Comparison of ENCODE assay signal across 8 mouse cellular contexts in the genomic region with DNA sequence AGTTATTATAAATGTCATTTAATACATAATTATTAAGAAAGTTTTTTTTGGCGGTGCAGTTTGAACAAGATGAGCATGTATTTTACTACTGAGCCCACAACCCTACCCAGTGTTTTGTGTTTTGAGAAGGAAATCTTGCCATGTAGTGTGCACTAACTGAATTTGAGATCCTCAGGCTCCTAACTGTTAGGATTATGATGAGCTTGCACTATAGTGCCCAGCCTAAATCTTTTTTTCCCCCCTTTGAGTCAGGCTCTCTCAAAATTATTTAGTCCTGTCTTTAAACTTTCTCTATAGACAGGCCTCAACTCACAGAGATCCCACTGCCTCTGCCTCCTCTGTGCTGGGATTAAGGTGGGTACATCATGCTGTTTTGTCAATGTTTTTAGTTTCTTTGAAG. TPM values are rescaled to one million over a fixed set of nuclear protein-coding genes. Genes with fewer than 3 reads are reported as not detected.
DNase-seq lines count a peak whose midpoint lies in the region; ATAC-seq and TF ChIP-seq lines count a peak whose summit lies in the region.

No protein-coding gene starts in this region.

- no peak for TF ChIP-seq POLR2A in kidney, adult 2 months (IDR thresholded peaks at IDR 0.05; ENCODE audit: low read depth, low read length)
- no peak for TF ChIP-seq POLR2A in cortical plate, adult 2 months (IDR thresholded peaks at IDR 0.05; ENCODE audit: extremely low read depth, insufficient read depth, low read length)

- H3K27me3 ChIP-seq in kidney, embryonic 16.5 days (ENCODE audit: insufficient read depth, low read length): no peaks in the 10 kb centered on the region
- H3K27me3 ChIP-seq in kidney, adult 2 months (replicated peaks; ENCODE audit: control insufficient read depth, insufficient read depth, low read length): no peaks in the 10 kb centered on the region
- no peaks in the 10 kb centered on the region for H3K27me3 ChIP-seq in forebrain, postnatal 0 days (ENCODE audit: insufficient read depth, low read length)
- H3K27me3 ChIP-seq in liver, embryonic 13.5 days: no peaks in the 10 kb centered on the region

- no peak for DNase-seq in kidney, adult 2 months
- DNase-seq in forebrain, postnatal 0 days: no peak
- no peak for DNase-seq in liver, embryonic 13.5 days
- DNase-seq in c-Kit-positive CD71-positive TER-119-positive erythroid progenitor cells, embryonic 14.5 days (ENCODE audit: low spot score): no peak
- no peak for DNase-seq in kidney, adult 9 months
- no peak for DNase-seq in Muller cell, postnatal 12 days (ENCODE audit: inconsistent ontology term)

- no peaks in the 10 kb centered on the region for H3K36me3 ChIP-seq in kidney, embryonic 16.5 days (ENCODE audit: insufficient read depth, low read length)
- no peaks in the 10 kb centered on the region for H3K36me3 ChIP-seq in kidney, adult 2 months (ENCODE audit: control insufficient read depth, insufficient read depth, low read length)
- no peaks in the 10 kb centered on the region for H3K36me3 ChIP-seq in forebrain, postnatal 0 days (ENCODE audit: insufficient read depth)
- H3K36me3 ChIP-seq in liver, embryonic 13.5 days: no peaks in the 10 kb centered on the region

- no peak for ATAC-seq in kidney, embryonic 16.5 days (ENCODE audit: low FRiP score, low TSS enrichment)
- ATAC-seq in forebrain, postnatal 0 days: no peak
- no peak for ATAC-seq in liver, embryonic 13.5 days (ENCODE audit: low read depth)

- H3K27ac ChIP-seq in kidney, embryonic 16.5 days (ENCODE audit: low read length): no peak overlapping the region
- H3K27ac ChIP-seq in kidney, adult 2 months (ENCODE audit: insufficient read depth, low read depth, low read length): no peak overlapping the region
- H3K27ac ChIP-seq in cortical plate, adult 2 months (ENCODE audit: insufficient read depth, low read length): no peak overlapping the region
- H3K27ac ChIP-seq in forebrain, postnatal 0 days (ENCODE audit: low read depth, low read length): no peak overlapping the region
- H3K27ac ChIP-seq in liver, embryonic 13.5 days: no peak overlapping the region; the same call in 1 of the 2 replicates

- H3K9me3 ChIP-seq in kidney, embryonic 16.5 days (ENCODE audit: low read length): no peaks in the 10 kb centered on the region
- no peaks in the 10 kb centered on the region for H3K9me3 ChIP-seq in forebrain, postnatal 0 days (ENCODE audit: low read length)
- no peaks in the 10 kb centered on the region for H3K9me3 ChIP-seq in liver, embryonic 13.5 days (replicated peaks)

- 98% methylated on average over 1 of the region's 1 CpGs for WGBS in kidney, embryonic 16.5 days
- WGBS in kidney, adult 2 months: 91% methylated on average over 1 of the region's 1 CpGs
- WGBS in forebrain, postnatal 0 days: 94% methylated on average over 1 of the region's 1 CpGs
- WGBS in liver, embryonic 13.5 days (ENCODE audit: insufficient replicate concordance): 86% methylated on average over 1 of the region's 1 CpGs

- peak overlapping the region; percentile 58 for H3K4me2 ChIP-seq in kidney, embryonic 16.5 days (replicated peaks; ENCODE audit: low read depth, low read length)
- peak overlapping the region; percentile 19 for H3K4me2 ChIP-seq in forebrain, postnatal 0 days (ENCODE audit: low read depth)
- peak overlapping the region; percentile 91 for H3K4me2 ChIP-seq in liver, embryonic 13.5 days

- peak overlapping the region; percentile 1; the same call in 1 of the 2 replicates for H3K4me3 ChIP-seq in kidney, embryonic 16.5 days (ENCODE audit: low read length)
- no peak overlapping the region for H3K4me3 ChIP-seq in kidney, adult 2 months (ENCODE audit: insufficient read depth, low read depth, low read length)
- H3K4me3 ChIP-seq in cortical plate, adult 2 months (ENCODE audit: insufficient read depth, low read length): peak overlapping the region; percentile 85; the same call in 1 of the 2 replicates
- no peak overlapping the region for H3K4me3 ChIP-seq in forebrain, postnatal 0 days (ENCODE audit: low read depth, low read length)
- peak overlapping the region; percentile 81; the same call in 1 of the 2 replicates for H3K4me3 ChIP-seq in liver, embryonic 13.5 days (replicated peaks)

- H3K9ac ChIP-seq in kidney, embryonic 16.5 days (replicated peaks; ENCODE audit: low read length): no peak overlapping the region
- no peak overlapping the region for H3K9ac ChIP-seq in forebrain, postnatal 0 days
- H3K9ac ChIP-seq in liver, embryonic 13.5 days: peak overlapping the region; percentile 36

- no peak for TF ChIP-seq CTCF in kidney, adult 2 months (conservative IDR thresholded peaks at IDR 0.05; ENCODE audit: insufficient read depth, insufficient read length, low read depth, low read length)
- no peak for TF ChIP-seq CTCF in cortical plate, adult 2 months (IDR thresholded peaks at IDR 0.05; ENCODE audit: extremely low read depth, insufficient read depth, low read length)
- no peak for TF ChIP-seq CTCF in forebrain, postnatal 0 days (IDR thresholded peaks at IDR 0.05; ENCODE audit: low read depth)

- peaks cover 14% of the 10 kb centered on the region for H3K4me1 ChIP-seq in kidney, embryonic 16.5 days (ENCODE audit: insufficient read depth, low read length)
- H3K4me1 ChIP-seq in kidney, adult 2 months (ENCODE audit: control insufficient read depth, insufficient read depth, low read length): 0 out of 2 replicates have a peak, but pooled peaks cover 3% of the 10 kb centered on the region
- peaks cover 1% of the 10 kb centered on the region; the same call in 1 of the 2 replicates for H3K4me1 ChIP-seq in cortical plate, adult 2 months (ENCODE audit: control insufficient read depth, insufficient read depth, low read length)
- H3K4me1 ChIP-seq in forebrain, postnatal 0 days (ENCODE audit: insufficient read depth): peaks cover 6% of the 10 kb centered on the region; the same call in 1 of the 2 replicates
- H3K4me1 ChIP-seq in liver, embryonic 13.5 days (replicated peaks): peaks cover 49% of the 10 kb centered on the region

RNA-seq across cellular contexts. Expression of a gene that starts 1.4 kb away (rescaled TPM):
- polyA plus RNA-seq in kidney, embryonic 16.5 days (2015; fragmentation: Nextera tagmentation; extraction: Ambion mirVana): 117 and 120 TPM in 2 replicates
- 57.2 and 70.7 TPM in 2 replicates for polyA plus RNA-seq in kidney, adult 2 months (2012; rRNA removed)
- 108 TPM in 2 replicates for polyA plus RNA-seq in cortical plate, adult 2 months (2012; rRNA removed)
- 54.5 and 63.7 TPM in 2 replicates for total RNA-seq in forebrain, postnatal 0 days (2014; rRNA removed)
- polyA plus RNA-seq in forebrain, postnatal 0 days (2015; fragmentation: Nextera tagmentation; extraction: Ambion mirVana): 88.7 and 92.5 TPM in 2 replicates
- polyA plus RNA-seq in liver, embryonic 13.5 days (2015; fragmentation: Nextera tagmentation; extraction: Ambion mirVana): 38.9 and 40.1 TPM in 2 replicates

RNA-seq across cellular contexts. Expression of a gene that starts 8.4 kb away (rescaled TPM):
- 96.7 and 100 TPM in 2 replicates for polyA plus RNA-seq in kidney, embryonic 16.5 days (2015; fragmentation: Nextera tagmentation; extraction: Ambion mirVana)
- 5.7 and 6.6 TPM in 2 replicates for polyA plus RNA-seq in kidney, adult 2 months (2012; rRNA removed)
- 25.5 and 25.7 TPM in 2 replicates for polyA plus RNA-seq in cortical plate, adult 2 months (2012; rRNA removed)
- total RNA-seq in forebrain, postnatal 0 days (2014; rRNA removed): 45.7 and 46.1 TPM in 2 replicates
- 42.9 and 44.3 TPM in 2 replicates for polyA plus RNA-seq in forebrain, postnatal 0 days (2015; fragmentation: Nextera tagmentation; extraction: Ambion mirVana)
- polyA plus RNA-seq in liver, embryonic 13.5 days (2015; fragmentation: Nextera tagmentation; extraction: Ambion mirVana): 48.0 and 48.2 TPM in 2 replicates

RNA-seq across cellular contexts. Expression of a gene that starts 47.9 kb away (rescaled TPM):
- polyA plus RNA-seq in kidney, embryonic 16.5 days (2015; fragmentation: Nextera tagmentation; extraction: Ambion mirVana): 21.4 and 24.0 TPM in 2 replicates
- 43.1 and 54.5 TPM in 2 replicates for polyA plus RNA-seq in kidney, adult 2 months (2012; rRNA removed)
- polyA plus RNA-seq in cortical plate, adult 2 months (2012; rRNA removed): 103 and 104 TPM in 2 replicates
- 24.9 and 25.2 TPM in 2 replicates for total RNA-seq in forebrain, postnatal 0 days (2014; rRNA removed)
- 23.5 and 29.3 TPM in 2 replicates for polyA plus RNA-seq in forebrain, postnatal 0 days (2015; fragmentation: Nextera tagmentation; extraction: Ambion mirVana)
- polyA plus RNA-seq in liver, embryonic 13.5 days (2015; fragmentation: Nextera tagmentation; extraction: Ambion mirVana): 7.0 and 9.9 TPM in 2 replicates

Comparison
In these comparisons a context has a peak if more than half of its experiments do, and no peak if none do; other contexts are left out.
1. H3K4me3 ChIP-seq: peak in kidney, embryonic 16.5 days (single experiment), cortical plate, adult 2 months (single experiment) and liver, embryonic 13.5 days (single experiment); none in kidney, adult 2 months (single experiment) and forebrain, postnatal 0 days (single experiment).
2. H3K4me2 ChIP-seq: peak in every context shown above with its lines; median percentile 91 in liver, embryonic 13.5 days; 58 in kidney, embryonic 16.5 days; 19 in forebrain, postnatal 0 days.